Mouse (Mus musculus): ENCODE data around the gene Tmem121b.

The Tmem121b gene

GRCm38 (mm10) chr6:120491862-120492498, 1.6 kb downstream of the Tmem121b start:
- no peak for DNase-seq

GRCm38 (mm10) chr6:120491064-120491463, 2.5 kb downstream of the Tmem121b start:
- DNase-seq, result no peak

- no peak for DNase-seq
Observed at GRCm38 (mm10) chr6:120489461-120489860, 4.1 kb downstream of the Tmem121b start.

- no peak for DNase-seq
Observed at GRCm38 (mm10) chr6:120488647-120489046, 5.0 kb downstream of the Tmem121b start.

GRCm38 (mm10) chr6:120486051-120486510, 7.5 kb downstream of the Tmem121b start:
- DNase-seq, result no peak

- no peak for DNase-seq
Observed at GRCm38 (mm10) chr6:120485038-120485437, 8.6 kb downstream of the Tmem121b start.

- no peak for DNase-seq
Observed at GRCm38 (mm10) chr6:120483211-120483626, 10.4 kb downstream of the Tmem121b start.

GRCm38 (mm10) chr6:120482756-120483155, 10.9 kb downstream of the Tmem121b start:
- no peak for DNase-seq

- DNase-seq, result no peak
Observed at GRCm38 (mm10) chr6:120482021-120482420, 11.6 kb downstream of the Tmem121b start.

GRCm38 (mm10) chr6:120481538-120481937, 12.1 kb downstream of the Tmem121b start:
- no peak for DNase-seq

GRCm38 (mm10) chr6:120480361-120480760, 13.2 kb downstream of the Tmem121b start:
- DNase-seq, result no peak

- DNase-seq, result no peak
Observed at GRCm38 (mm10) chr6:120479302-120479701, 14.3 kb downstream of the Tmem121b start.

GRCm38 (mm10) chr6:120475288-120475687, 18.3 kb downstream of the Tmem121b start:
- no peak for DNase-seq

- no peak for DNase-seq
Observed at GRCm38 (mm10) chr6:120473427-120473826, 20.2 kb downstream of the Tmem121b start.

- DNase-seq, result no peak
Observed at GRCm38 (mm10) chr6:120472455-120473140, 21.0 kb downstream of the Tmem121b start.

GRCm38 (mm10) chr6:120471991-120472441, 21.6 kb downstream of the Tmem121b start:
- DNase-seq, result no peak

GRCm38 (mm10) chr6:120470666-120471065, 22.9 kb downstream of the Tmem121b start:
- DNase-seq, result no peak

- no peak for DNase-seq
Observed at GRCm38 (mm10) chr6:120469770-120470169, 23.8 kb downstream of the Tmem121b start.

- no peak for DNase-seq
Observed at GRCm38 (mm10) chr6:120469268-120469667, 24.3 kb downstream of the Tmem121b start.

- DNase-seq, result no peak
Observed at GRCm38 (mm10) chr6:120468259-120468658, 25.3 kb downstream of the Tmem121b start.

- DNase-seq, result no peak
Observed at GRCm38 (mm10) chr6:120466609-120467329, 26.8 kb downstream of the Tmem121b start.

- DNase-seq, result no peak
Observed at GRCm38 (mm10) chr6:120465393-120465792, 28.2 kb downstream of the Tmem121b start.

GRCm38 (mm10) chr6:120464406-120464939, 29.1 kb downstream of the Tmem121b start:
- DNase-seq, result no peak
